Mouse (Mus musculus) activated CD4-positive, CD25-positive, alpha-beta regulatory T cell, adult 9 weeks (primary cell): ENCODE results near the gene Stx4a. TPM values are rescaled to one million over a fixed set of nuclear protein-coding genes. Genes with fewer than 3 reads are reported as not detected.

ENCODE experiments used
- polyA plus RNA-seq: library from polyadenylated mRNA; unstranded; fragments of 100-300 nt; shearing (Covaris generic); gene quantifications from one replicate; pipeline ENCODE4 v1.2.1, GENCODE M21; 2017

The Stx4a gene
- polyA plus RNA-seq, result 168 TPM

GRCm38 (mm10) chr7:127824176-127824871 lies at the start of gene Stx4a, which contains the start of gene Stx1b:
TSS of gene Stx4a (plus strand) at chr7:127824294.
TSS of gene Stx1b (minus strand) at chr7:127824549.

DNA sequence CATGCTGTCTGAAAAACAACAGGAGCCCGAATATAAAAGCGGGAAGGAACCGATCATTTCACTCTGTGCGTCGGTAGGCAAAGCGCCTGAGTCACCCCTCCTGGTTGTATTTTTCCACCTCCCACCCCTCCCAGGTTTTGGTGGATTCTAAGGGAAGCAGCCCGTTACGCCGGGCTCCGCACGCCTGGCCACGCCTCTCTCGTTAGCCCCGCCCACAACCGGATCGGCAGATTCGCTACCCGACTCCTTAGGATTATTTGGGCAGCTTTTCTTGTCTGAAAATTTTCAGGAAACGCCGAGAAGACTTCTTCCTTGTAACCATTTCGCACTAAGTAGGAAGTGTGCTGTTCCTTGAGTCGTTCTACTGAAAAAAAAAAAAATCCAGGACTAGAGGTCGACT lies 47.7 kb upstream of the Stx4a start, which contains the start of gene Setd1a:
TSS of gene Setd1a (plus strand) at position 245 of the 400 bp plus-strand sequence.

DNA sequence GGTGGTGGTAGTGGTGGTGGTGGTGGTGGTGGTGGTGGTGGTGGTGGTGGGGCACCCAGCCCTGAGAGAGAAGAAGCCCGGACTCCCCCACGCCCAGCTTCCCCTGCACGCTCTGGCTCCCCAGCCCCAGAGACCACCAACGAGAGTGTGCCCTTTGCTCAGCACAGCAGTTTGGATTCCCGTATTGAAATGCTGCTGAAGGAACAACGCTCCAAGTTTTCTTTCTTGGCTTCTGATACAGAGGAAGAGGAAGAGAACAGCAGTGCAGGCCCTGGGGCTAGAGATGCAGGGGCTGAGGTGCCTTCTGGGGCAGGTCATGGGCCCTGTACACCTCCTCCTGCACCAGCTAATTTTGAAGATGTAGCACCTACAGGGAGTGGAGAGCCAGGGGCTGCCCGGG lies 38.8 kb upstream of the Stx4a start, which contains the start of gene Gm49388:
TSS of gene Gm49388 (plus strand) at position 301 of the 400 bp plus-strand sequence.

DNA sequence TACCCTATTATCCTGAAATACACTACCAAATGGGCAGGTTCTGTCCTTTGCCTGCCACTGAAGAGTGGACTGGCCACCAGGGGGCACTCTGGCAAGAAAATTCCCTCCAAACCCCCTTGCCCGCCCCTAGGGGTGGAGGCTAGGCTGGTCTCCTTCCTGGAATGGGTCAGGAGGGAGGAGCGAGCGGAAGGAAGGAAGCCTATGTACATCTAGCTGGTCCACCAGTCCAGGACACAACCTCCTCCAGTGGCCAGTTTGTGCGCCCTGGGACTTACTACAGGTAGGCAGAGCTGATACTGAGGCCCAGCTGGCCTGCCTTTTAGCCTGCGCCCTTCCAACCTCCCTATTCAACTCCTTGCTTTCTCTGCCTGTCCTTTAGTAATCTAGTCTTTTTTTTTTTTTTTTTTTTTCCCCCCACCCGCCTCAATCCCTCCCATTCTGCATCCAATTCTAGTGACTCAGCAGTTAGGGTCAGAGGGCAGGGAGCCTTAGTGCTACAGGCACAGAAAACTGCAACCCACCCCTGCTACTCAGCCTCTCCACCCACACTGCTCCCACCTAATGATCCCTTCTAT lies 23.6 kb upstream of the Stx4a start, which contains the start of gene Hsd3b7:
TSS of gene Hsd3b7 (plus strand) at position 170 of the 575 bp plus-strand sequence.

DNA sequence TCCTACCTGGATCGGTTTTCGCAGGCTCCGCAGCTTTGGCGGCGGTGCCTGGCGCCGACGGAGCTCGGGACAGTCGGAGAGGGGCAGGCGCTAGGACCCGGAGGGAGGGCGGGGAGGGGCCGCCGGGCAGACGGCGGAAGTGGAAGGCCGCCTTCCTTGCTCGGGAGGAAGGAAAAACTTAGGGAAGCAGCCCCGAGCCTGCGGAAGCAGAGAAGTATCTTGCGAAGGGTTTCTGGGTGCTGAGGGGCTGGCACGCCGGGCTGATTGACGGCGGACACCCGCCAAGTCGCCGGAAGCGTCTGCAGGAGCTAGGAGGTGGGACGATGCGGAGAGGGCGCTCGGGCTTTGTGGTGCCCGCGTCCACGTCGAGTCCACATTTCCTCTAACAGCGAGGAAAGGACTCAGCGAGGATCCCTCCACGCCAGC lies 52.0 kb downstream of the Stx4a start, which contains the start of gene Zfp646:
TSS of gene Zfp646 (plus strand) at position 181 of the 426 bp plus-strand sequence.

DNA sequence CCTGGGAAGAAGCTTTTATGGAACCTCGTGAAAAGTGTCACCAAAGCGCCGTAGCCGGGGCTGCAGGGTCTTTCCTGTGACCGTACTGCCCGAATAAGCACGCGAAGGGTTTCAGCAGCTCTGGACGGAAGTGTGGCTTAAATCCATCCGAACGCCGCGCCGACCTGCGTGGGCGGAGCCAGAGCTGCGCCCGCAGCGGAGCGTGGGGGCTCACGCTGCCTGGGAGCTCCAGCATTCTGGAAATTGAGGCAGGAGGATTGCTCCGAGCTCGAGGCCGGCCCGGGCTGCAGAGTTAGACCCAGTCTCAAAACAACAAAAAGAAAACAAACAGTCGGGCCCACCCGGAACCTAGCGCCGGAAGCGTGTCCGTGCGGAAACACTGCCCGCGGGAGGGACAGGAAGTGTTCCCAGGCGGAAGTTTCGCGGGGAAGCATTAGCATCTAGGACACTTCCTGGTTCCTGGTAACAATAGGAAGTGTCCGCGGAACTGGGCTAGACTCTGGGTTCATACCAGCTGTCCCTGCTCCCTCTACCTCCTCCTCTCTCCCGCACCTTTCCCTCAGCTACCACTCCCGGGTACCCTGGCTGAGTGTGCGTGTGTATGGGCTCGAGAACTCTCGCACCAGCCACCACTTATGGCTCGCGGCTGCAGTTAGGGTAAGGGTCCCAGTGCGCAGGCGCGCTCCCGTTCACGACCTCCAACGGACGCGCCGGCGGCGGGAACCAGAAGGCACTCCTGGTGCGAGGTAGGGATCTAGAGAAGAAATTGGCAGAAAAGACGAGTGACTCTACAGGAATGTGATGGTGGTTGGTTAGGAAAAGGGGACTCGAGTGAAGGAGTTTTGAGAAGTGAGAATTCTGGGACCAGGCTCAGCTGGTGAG lies 52.6 kb downstream of the Stx4a start, which contains the start of gene Zfp668:
TSS of gene Zfp668 (minus strand) at position 362 of the 882 bp plus-strand sequence.

GRCm38 (mm10) chr7:127890798-127891197 lies 66.7 kb downstream of the Stx4a start, which contains the start of gene Prss53:
TSS of gene Prss53 (minus strand) at chr7:127890970.

GRCm38 (mm10) chr7:127895442-127895841 lies 71.3 kb downstream of the Stx4a start, which contains the start of the genes Gm21974 and Vkorc1:
TSS of gene Gm21974 (minus strand) at chr7:127895454.
TSS of gene Vkorc1 (minus strand) at chr7:127895617.

Other genes with a start within 250 kb of the Stx4a start
- 0.99 TPM for gene Ccdc189, start 235.7 kb upstream of the Stx4a start, polyA plus RNA-seq
- gene Rnf40, start 235.5 kb upstream of the Stx4a start, polyA plus RNA-seq, result 137 TPM
- 1.3 TPM for gene Zfp629, start 208.5 kb upstream of the Stx4a start, polyA plus RNA-seq
- 20.6 TPM for gene Bcl7c, start 115.4 kb upstream of the Stx4a start, polyA plus RNA-seq
- not detected for gene Ctf1, start 111.6 kb upstream of the Stx4a start, polyA plus RNA-seq
- not detected for gene Ctf2, start 92.1 kb upstream of the Stx4a start, polyA plus RNA-seq
- gene Fbxl19, start 79.8 kb upstream of the Stx4a start, polyA plus RNA-seq, result 0.89 TPM
- gene Orai3, start 54.5 kb upstream of the Stx4a start, polyA plus RNA-seq, result 32.8 TPM
- 1.5 TPM for gene Setd1a, start 47.6 kb upstream of the Stx4a start, polyA plus RNA-seq
- gene Gm49388, start 38.7 kb upstream of the Stx4a start, polyA plus RNA-seq, result not detected
- 4.9 TPM for gene Hsd3b7, start 23.7 kb upstream of the Stx4a start, polyA plus RNA-seq
- gene Stx1b, start 255 bp downstream of the Stx4a start, polyA plus RNA-seq, result not detected
- gene Zfp646, start 51.9 kb downstream of the Stx4a start, polyA plus RNA-seq, result 65.1 TPM
- 21.6 TPM for gene Zfp668, start 52.5 kb downstream of the Stx4a start, polyA plus RNA-seq
- 0.81 TPM for gene Prss53, start 66.7 kb downstream of the Stx4a start, polyA plus RNA-seq
- not detected for gene Gm21974, start 71.2 kb downstream of the Stx4a start, polyA plus RNA-seq
- gene Vkorc1, start 71.3 kb downstream of the Stx4a start, polyA plus RNA-seq, result 54.2 TPM
- 52.5 TPM for gene Bckdk, start 79.8 kb downstream of the Stx4a start, polyA plus RNA-seq
- gene Kat8, start 88.2 kb downstream of the Stx4a start, polyA plus RNA-seq, result 51.7 TPM
- not detected for gene Prss8, start 105.8 kb downstream of the Stx4a start, polyA plus RNA-seq
- 5.0 TPM for gene Prss36, start 122.4 kb downstream of the Stx4a start, polyA plus RNA-seq
- gene Fus, start 143.2 kb downstream of the Stx4a start, polyA plus RNA-seq, result 135 TPM
- 339 TPM for gene Pycard, start 169.6 kb downstream of the Stx4a start, polyA plus RNA-seq
- gene Trim72, start 179.7 kb downstream of the Stx4a start, polyA plus RNA-seq, result not detected
- 1.3 TPM for gene Itgam, start 238.3 kb downstream of the Stx4a start, polyA plus RNA-seq
- gene Gm49368, start 238.4 kb downstream of the Stx4a start, polyA plus RNA-seq, result not detected